11 mouse cellular contexts compared by ENCODE assay signal in genomic region chr2:73721821-73722220, GRCm38 (mm10). TPM values are rescaled to one million over a fixed set of nuclear protein-coding genes. Genes with fewer than 3 reads are reported as not detected.
DNase-seq lines count a peak whose midpoint lies in the region; ATAC-seq and TF ChIP-seq lines count a peak whose summit lies in the region.
"Had no signal": no experiment of that assay in that cellular context is flagged by ENCODE, and none has a peak within 500 bp of the region (broad histone marks: within the 10 kb centered on the region; RNA-seq: fewer than 3 reads in every experiment).

No protein-coding gene starts in this region.

- no peak overlapping the region for H3K4me2 ChIP-seq in stomach, embryonic 14.5 days (replicated peaks; ENCODE audit: low read depth, low read length)
- no peak overlapping the region for H3K4me2 ChIP-seq in stomach, postnatal 0 days (replicated peaks; ENCODE audit: low read depth)
- H3K4me2 ChIP-seq in kidney, embryonic 16.5 days (replicated peaks; ENCODE audit: low read depth, low read length) = peak overlapping the region; percentile 29
- H3K4me2 ChIP-seq in forebrain, embryonic 16.5 days (ENCODE audit: low read length) = no peak overlapping the region
- H3K4me2 ChIP-seq: hindbrain, embryonic 15.5 days; liver, embryonic 12.5 days had no signal

- H3K9ac ChIP-seq in stomach, embryonic 14.5 days (replicated peaks; ENCODE audit: low read depth, low read length) = no peak overlapping the region
- no peak overlapping the region for H3K9ac ChIP-seq in stomach, postnatal 0 days (ENCODE audit: low read length)
- H3K9ac ChIP-seq in kidney, embryonic 16.5 days (replicated peaks; ENCODE audit: low read length) = no peak overlapping the region
- H3K9ac ChIP-seq in forebrain, embryonic 16.5 days (replicated peaks; ENCODE audit: low read depth, low read length) = no peak overlapping the region
- H3K9ac ChIP-seq: hindbrain, embryonic 15.5 days; liver, embryonic 12.5 days had no signal

- H3K9me3 ChIP-seq in stomach, embryonic 14.5 days (ENCODE audit: control insufficient read depth, low read depth, low read length) = no peaks in the 10 kb centered on the region
- H3K9me3 ChIP-seq in stomach, postnatal 0 days (ENCODE audit: control insufficient read depth, low read length) = no peaks in the 10 kb centered on the region
- H3K9me3 ChIP-seq in kidney, embryonic 16.5 days (ENCODE audit: low read length) = no peaks in the 10 kb centered on the region
- H3K9me3 ChIP-seq in forebrain, embryonic 16.5 days (ENCODE audit: control insufficient read depth, low read length) = no peaks in the 10 kb centered on the region
- H3K9me3 ChIP-seq: hindbrain, embryonic 15.5 days; liver, embryonic 12.5 days had no signal

- no peak for TF ChIP-seq EP300 in stomach, postnatal 0 days (optimal IDR thresholded peaks at IDR 0.05)

- H3K4me3 ChIP-seq in stomach, embryonic 14.5 days (ENCODE audit: low read depth, low read length) = no peak overlapping the region
- H3K4me3 ChIP-seq in stomach, postnatal 0 days (ENCODE audit: low read depth, low read length) = no peak overlapping the region
- no peak overlapping the region for H3K4me3 ChIP-seq in kidney, embryonic 16.5 days (ENCODE audit: low read length)
- H3K4me3 ChIP-seq in forebrain, embryonic 16.5 days (replicated peaks; ENCODE audit: low read length) = no peak overlapping the region
- H3K4me3 ChIP-seq: hindbrain, embryonic 15.5 days; liver, embryonic 12.5 days had no signal

- H3K36me3 ChIP-seq in stomach, embryonic 14.5 days (ENCODE audit: control insufficient read depth, insufficient read depth, low read length) = no peaks in the 10 kb centered on the region
- H3K36me3 ChIP-seq in stomach, postnatal 0 days (ENCODE audit: control insufficient read depth, insufficient read depth, low read length) = no peaks in the 10 kb centered on the region
- H3K36me3 ChIP-seq in kidney, embryonic 16.5 days (ENCODE audit: insufficient read depth, low read length) = no peaks in the 10 kb centered on the region
- no peaks in the 10 kb centered on the region for H3K36me3 ChIP-seq in forebrain, embryonic 16.5 days (ENCODE audit: control insufficient read depth, insufficient read depth)
- H3K36me3 ChIP-seq: hindbrain, embryonic 15.5 days; liver, embryonic 12.5 days had no signal

- ATAC-seq in stomach, embryonic 14.5 days (ENCODE audit: insufficient number of reproducible peaks, insufficient read depth, low FRiP score, low read depth) = no peak
- ATAC-seq in stomach, postnatal 0 days (ENCODE audit: low FRiP score, low TSS enrichment) = no peak
- no peak for ATAC-seq in kidney, embryonic 16.5 days (ENCODE audit: low FRiP score, low TSS enrichment)
- no peak for ATAC-seq in forebrain, embryonic 16.5 days
- ATAC-seq: liver, embryonic 12.5 days had no signal

- DNase-seq in gastrocnemius, adult 18-20 months (ENCODE audit: low spot score) = peak; percentile 21
- DNase-seq in gastrocnemius, postnatal 36 days = no peak
- DNase-seq in stomach, postnatal 0 days (ENCODE audit: low spot score) = no peak
- peak; percentile 40 for DNase-seq in skeletal muscle tissue, adult 2 months (ENCODE audit: low read depth, low spot score)
- DNase-seq in right cerebral cortex, postnatal 14 days = no peak
- DNase-seq: cerebellum, postnatal 36 days had no signal

- H3K27me3 ChIP-seq in stomach, embryonic 14.5 days (ENCODE audit: control insufficient read depth, insufficient read depth, low read length) = no peaks in the 10 kb centered on the region
- H3K27me3 ChIP-seq in stomach, postnatal 0 days (ENCODE audit: control insufficient read depth, insufficient read depth, low read length) = no peaks in the 10 kb centered on the region
- H3K27me3 ChIP-seq in kidney, embryonic 16.5 days (ENCODE audit: insufficient read depth, low read length) = no peaks in the 10 kb centered on the region
- H3K27me3 ChIP-seq in forebrain, embryonic 16.5 days (replicated peaks; ENCODE audit: control insufficient read depth, insufficient read depth, low read length) = no peaks in the 10 kb centered on the region
- H3K27me3 ChIP-seq: hindbrain, embryonic 15.5 days; liver, embryonic 12.5 days had no signal

- no peak for TF ChIP-seq CTCF in stomach, postnatal 0 days (IDR thresholded peaks at IDR 0.05; ENCODE audit: low read depth)

- H3K27ac ChIP-seq in stomach, embryonic 14.5 days (ENCODE audit: low read length) = peak overlapping the region; percentile 62
- no peak overlapping the region for H3K27ac ChIP-seq in stomach, postnatal 0 days (replicated peaks)
- peak overlapping the region; percentile 81; the same call in 1 of the 2 replicates for H3K27ac ChIP-seq in kidney, embryonic 16.5 days (ENCODE audit: low read length)
- H3K27ac ChIP-seq in forebrain, embryonic 16.5 days (ENCODE audit: low read length) = no peak overlapping the region
- H3K27ac ChIP-seq: hindbrain, embryonic 15.5 days; liver, embryonic 12.5 days had no signal

- peaks cover 12% of the 10 kb centered on the region; the same call in 1 of the 2 replicates for H3K4me1 ChIP-seq in stomach, embryonic 14.5 days (ENCODE audit: control insufficient read depth, insufficient read depth, low read length)
- H3K4me1 ChIP-seq in stomach, postnatal 0 days (replicated peaks; ENCODE audit: control insufficient read depth, insufficient read depth) = no peaks in the 10 kb centered on the region; the same call in 1 of the 2 replicates
- H3K4me1 ChIP-seq in kidney, embryonic 16.5 days (ENCODE audit: insufficient read depth, low read length) = peaks cover 17% of the 10 kb centered on the region
- H3K4me1 ChIP-seq in forebrain, embryonic 16.5 days (replicated peaks; ENCODE audit: control insufficient read depth, insufficient read depth, low read length) = peaks cover 9% of the 10 kb centered on the region
- H3K4me1 ChIP-seq: liver, embryonic 12.5 days had no signal

- 41% methylated on average over 4 of the region's 4 CpGs for WGBS in stomach, embryonic 14.5 days
- WGBS in stomach, postnatal 0 days = 41% methylated on average over 4 of the region's 4 CpGs
- 17% methylated on average over 4 of the region's 4 CpGs for WGBS in kidney, embryonic 16.5 days
- 44% methylated on average over 4 of the region's 4 CpGs for WGBS in forebrain, embryonic 16.5 days

- intact Hi-C loops in gastrocnemius, postnatal 36 days (cut with DNase I) = no loop called here

RNA-seq across cellular contexts. Expression of gene Chn1, which starts 53.3 kb away (rescaled TPM):
- total RNA-seq in gastrocnemius, adult 18-20 months (2021) = 1 to 10 TPM; 3.0 to 3.5 TPM
- total RNA-seq in gastrocnemius, postnatal 36 days (2021) = 1 to 10 TPM; 3.4 to 5.3 TPM
- 24.2 and 26.0 TPM in 2 replicates for polyA plus RNA-seq in stomach, embryonic 14.5 days (2014; fragmentation: Nextera tagmentation; extraction: Ambion mirVana)
- polyA plus RNA-seq in stomach, postnatal 0 days (2015; fragmentation: Nextera tagmentation; extraction: Ambion mirVana) = 7.4 and 9.4 TPM in 2 replicates
- 12.2 and 17.0 TPM in 2 replicates for polyA plus RNA-seq in kidney, embryonic 16.5 days (2015; fragmentation: Nextera tagmentation; extraction: Ambion mirVana)
- polyA plus RNA-seq in forebrain, embryonic 16.5 days (2015; fragmentation: Nextera tagmentation; extraction: Ambion mirVana) = 91.5 and 94.0 TPM in 2 replicates

Comparison
In these comparisons a context has a peak if more than half of its experiments do, and no peak if none do; other contexts are left out.
1. DNase-seq: peak in gastrocnemius, adult 18-20 months (single experiment) and skeletal muscle tissue, adult 2 months (single experiment); none in gastrocnemius, postnatal 36 days (0 of 2), stomach, postnatal 0 days (single experiment) and right cerebral cortex, postnatal 14 days (single experiment).
2. H3K27ac ChIP-seq: peak in stomach, embryonic 14.5 days (single experiment) and kidney, embryonic 16.5 days (single experiment); none in stomach, postnatal 0 days (single experiment) and forebrain, embryonic 16.5 days (single experiment).